Mouse (Mus musculus): ENCODE results near the gene Prom1. TPM values are rescaled to one million over a fixed set of nuclear protein-coding genes. Genes with fewer than 3 reads are reported as not detected.

Gene Prom1
- polyA plus RNA-seq, 1 experiment from 2014 or later, result 62.7 TPM

GRCm38 (mm10) chr5:44104686-44105085 is 2.9 kb upstream of the Prom1 start:
- 0 out of 2 replicates have a peak, but pooled peaks cover 4% of the 10 kb centered on the region for H3K9me3 ChIP-seq
- WGBS, result 51% methylated on average over 8 of the region's 8 CpGs
- H3K4me3 ChIP-seq, result no peak overlapping the region
- H3K27me3 ChIP-seq, result no peaks in the 10 kb centered on the region
- no peak for ATAC-seq (ENCODE audit: low FRiP score, low read depth)
- H3K9ac ChIP-seq, result no peak overlapping the region
- H3K36me3 ChIP-seq, result no peaks in the 10 kb centered on the region
- H3K4me1 ChIP-seq, result peaks cover 27% of the 10 kb centered on the region
- H3K27ac ChIP-seq, result peak overlapping the region; percentile 39; the same call in 1 of the 2 replicates
- H3K4me2 ChIP-seq (replicated peaks), result peak overlapping the region; percentile 38

GRCm38 (mm10) chr5:44104120-44104519 is 2.3 kb upstream of the Prom1 start:
- WGBS, result 86% methylated on average over 2 of the region's 2 CpGs
- ATAC-seq (ENCODE audit: low FRiP score, low read depth), result no peak
- H3K9me3 ChIP-seq, result 0 out of 2 replicates have a peak, but pooled peaks cover 4% of the 10 kb centered on the region
- no peak overlapping the region for H3K27ac ChIP-seq
- H3K4me1 ChIP-seq, result peaks cover 33% of the 10 kb centered on the region
- H3K27me3 ChIP-seq, result no peaks in the 10 kb centered on the region
- H3K9ac ChIP-seq, result no peak overlapping the region
- no peak overlapping the region for H3K4me2 ChIP-seq (replicated peaks)
- H3K36me3 ChIP-seq, result no peaks in the 10 kb centered on the region
- H3K4me3 ChIP-seq, result no peak overlapping the region

GRCm38 (mm10) chr5:44103121-44103520 is 1.3 kb upstream of the Prom1 start:
- no peaks in the 10 kb centered on the region for H3K27me3 ChIP-seq
- no peak overlapping the region for H3K27ac ChIP-seq
- no peak for ATAC-seq (ENCODE audit: low FRiP score, low read depth)
- no peak overlapping the region for H3K4me2 ChIP-seq (replicated peaks)
- no peaks in the 10 kb centered on the region for H3K36me3 ChIP-seq
- 0 out of 2 replicates have a peak, but pooled peaks cover 4% of the 10 kb centered on the region for H3K9me3 ChIP-seq
- 94% methylated on average over 7 of the region's 7 CpGs for WGBS
- no peak overlapping the region for H3K9ac ChIP-seq
- H3K4me3 ChIP-seq, result no peak overlapping the region
- peaks cover 39% of the 10 kb centered on the region for H3K4me1 ChIP-seq

GRCm38 (mm10) chr5:44100544-44101230 is 1.1 kb downstream of the Prom1 start:
- peaks cover 47% of the 10 kb centered on the region for H3K4me1 ChIP-seq
- H3K9me3 ChIP-seq, result no peaks in the 10 kb centered on the region
- H3K27ac ChIP-seq, result peak overlapping the region; percentile 93
- H3K27me3 ChIP-seq, result no peaks in the 10 kb centered on the region
- H3K4me3 ChIP-seq, result peak overlapping the region; percentile 74
- H3K9ac ChIP-seq, result peak overlapping the region; percentile 87
- no peaks in the 10 kb centered on the region for H3K36me3 ChIP-seq
- H3K4me2 ChIP-seq (replicated peaks), result peak overlapping the region; percentile 91
- peak; percentile 62 for ATAC-seq (ENCODE audit: low FRiP score, low read depth)
- under 1% methylated on average over 43 of the region's 43 CpGs for WGBS

- Histone ChIP-seq H3K27ac (peak overlapping the region; percentile 93), H3K4me2 (replicated peaks) (peak overlapping the region; percentile 91), H3K4me1 (peaks cover 47% of the 10 kb centered on the region), H3K4me3 (peak overlapping the region; percentile 74), H3K9me3 (no peaks in the 10 kb centered on the region), H3K36me3 (no peaks in the 10 kb centered on the region), H3K9ac (peak overlapping the region; percentile 87), H3K27me3 (no peaks in the 10 kb centered on the region)
- 2% methylated on average over 12 of the region's 12 CpGs for WGBS
- ATAC-seq (ENCODE audit: low FRiP score, low read depth), result peak; percentile 14; the same call in 1 of the 2 replicates
Observed at GRCm38 (mm10) chr5:44100187-44100543, 1.7 kb downstream of the Prom1 start.

GRCm38 (mm10) chr5:44096996-44097395 is 4.8 kb downstream of the Prom1 start:
- Histone ChIP-seq H3K27me3 (no peaks in the 10 kb centered on the region), H3K36me3 (peaks cover 23% of the 10 kb centered on the region), H3K4me1 (peaks cover 38% of the 10 kb centered on the region), H3K9ac (no peak overlapping the region), H3K9me3 (no peaks in the 10 kb centered on the region; the same call in 1 of the 2 replicates), H3K27ac (no peak overlapping the region), H3K4me3 (no peak overlapping the region), H3K4me2 (replicated peaks) (no peak overlapping the region)
- WGBS, result 61% methylated on average over 5 of the region's 5 CpGs
- ATAC-seq (ENCODE audit: low FRiP score, low read depth), result no peak

GRCm38 (mm10) chr5:44096106-44096505 is 5.7 kb downstream of the Prom1 start:
- no peaks in the 10 kb centered on the region; the same call in 1 of the 2 replicates for H3K9me3 ChIP-seq
- no peak for ATAC-seq (ENCODE audit: low FRiP score, low read depth)
- H3K27me3 ChIP-seq, result no peaks in the 10 kb centered on the region
- H3K4me3 ChIP-seq, result no peak overlapping the region
- H3K4me1 ChIP-seq, result peaks cover 33% of the 10 kb centered on the region
- H3K4me2 ChIP-seq (replicated peaks), result no peak overlapping the region
- H3K27ac ChIP-seq, result no peak overlapping the region
- no peak overlapping the region for H3K9ac ChIP-seq
- 93% methylated on average over 10 of the region's 10 CpGs for WGBS
- peaks cover 32% of the 10 kb centered on the region for H3K36me3 ChIP-seq

GRCm38 (mm10) chr5:44095697-44096096 is 6.1 kb downstream of the Prom1 start:
- Histone ChIP-seq H3K27me3 (no peaks in the 10 kb centered on the region), H3K4me1 (peaks cover 33% of the 10 kb centered on the region), H3K27ac (no peak overlapping the region), H3K9ac (no peak overlapping the region), H3K36me3 (peaks cover 36% of the 10 kb centered on the region), H3K4me2 (replicated peaks) (no peak overlapping the region), H3K4me3 (no peak overlapping the region), H3K9me3 (no peaks in the 10 kb centered on the region; the same call in 1 of the 2 replicates)
- WGBS, result 79% methylated on average over 7 of the region's 7 CpGs
- no peak for ATAC-seq (ENCODE audit: low FRiP score, low read depth)

GRCm38 (mm10) chr5:44087034-44087433 is 14.8 kb downstream of the Prom1 start:
- Histone ChIP-seq H3K4me3 (no peak overlapping the region), H3K4me2 (replicated peaks) (no peak overlapping the region), H3K9me3 (no peaks in the 10 kb centered on the region; the same call in 1 of the 2 replicates), H3K4me1 (peaks cover 13% of the 10 kb centered on the region), H3K9ac (no peak overlapping the region), H3K36me3 (peaks cover 31% of the 10 kb centered on the region), H3K27me3 (no peaks in the 10 kb centered on the region), H3K27ac (no peak overlapping the region; the same call in 1 of the 2 replicates)
- 31% methylated on average over 5 of the region's 5 CpGs for WGBS
- peak; percentile 48; the same call in 1 of the 2 replicates for ATAC-seq (ENCODE audit: low FRiP score, low read depth)

- Histone ChIP-seq H3K27ac (no peak overlapping the region), H3K27me3 (no peaks in the 10 kb centered on the region), H3K4me3 (no peak overlapping the region), H3K9ac (no peak overlapping the region), H3K36me3 (peaks cover 21% of the 10 kb centered on the region), H3K4me2 (replicated peaks) (no peak overlapping the region), H3K4me1 (peaks cover 18% of the 10 kb centered on the region), H3K9me3 (no peaks in the 10 kb centered on the region)
- no peak for ATAC-seq (ENCODE audit: low FRiP score, low read depth)
- WGBS, result 90% methylated on average over 7 of the region's 7 CpGs
Observed at GRCm38 (mm10) chr5:44085871-44086270, 16.0 kb downstream of the Prom1 start.

- Histone ChIP-seq H3K4me3 (no peak overlapping the region), H3K27ac (no peak overlapping the region), H3K36me3 (peaks cover 15% of the 10 kb centered on the region), H3K27me3 (no peaks in the 10 kb centered on the region), H3K9me3 (no peaks in the 10 kb centered on the region), H3K4me2 (replicated peaks) (no peak overlapping the region), H3K9ac (no peak overlapping the region), H3K4me1 (peaks cover 26% of the 10 kb centered on the region)
- WGBS, result 48% methylated on average over 1 of the region's 1 CpGs
- no peak for ATAC-seq (ENCODE audit: low FRiP score, low read depth)
Observed at GRCm38 (mm10) chr5:44081108-44081507, 20.7 kb downstream of the Prom1 start.

GRCm38 (mm10) chr5:44080276-44081054 is 21.4 kb downstream of the Prom1 start:
- WGBS, result 69% methylated on average over 8 of the region's 8 CpGs
- no peak for ATAC-seq (ENCODE audit: low FRiP score, low read depth)

More at GRCm38 (mm10) chr5:44080276-44081054, 21.4 kb downstream of the Prom1 start:
- Histone ChIP-seq H3K27ac (no peak overlapping the region), H3K9me3 (no peaks in the 10 kb centered on the region), H3K9ac (no peak overlapping the region), H3K4me2 (replicated peaks) (no peak overlapping the region), H3K27me3 (no peaks in the 10 kb centered on the region), H3K36me3 (peaks cover 12% of the 10 kb centered on the region), H3K4me3 (no peak overlapping the region), H3K4me1 (peaks cover 26% of the 10 kb centered on the region)
